Mouse (Mus musculus): ENCODE data around the gene Cacnb3.

The Cacnb3 gene

DNA sequence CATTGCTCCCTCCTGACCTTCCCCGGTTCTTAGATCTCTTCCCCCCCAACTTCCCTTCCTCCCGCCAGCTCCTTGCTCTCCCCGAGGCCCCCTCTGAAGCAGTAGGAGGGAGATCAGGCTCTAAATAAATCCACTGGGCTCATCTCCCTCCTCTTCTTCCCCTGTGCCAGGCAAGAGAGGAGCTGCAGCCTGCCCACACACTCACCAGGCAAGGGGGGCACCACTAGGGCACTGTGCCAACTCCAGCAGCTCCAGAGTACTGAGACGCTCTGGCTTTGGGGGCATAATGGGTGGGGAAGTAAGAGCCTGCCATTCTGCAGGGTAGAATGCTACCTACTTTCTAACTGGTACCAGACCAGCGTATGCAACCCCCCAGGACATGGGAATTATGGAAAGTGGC is 5.9 kb downstream of the Cacnb3 start:
- DNase-seq, result no peak

DNA sequence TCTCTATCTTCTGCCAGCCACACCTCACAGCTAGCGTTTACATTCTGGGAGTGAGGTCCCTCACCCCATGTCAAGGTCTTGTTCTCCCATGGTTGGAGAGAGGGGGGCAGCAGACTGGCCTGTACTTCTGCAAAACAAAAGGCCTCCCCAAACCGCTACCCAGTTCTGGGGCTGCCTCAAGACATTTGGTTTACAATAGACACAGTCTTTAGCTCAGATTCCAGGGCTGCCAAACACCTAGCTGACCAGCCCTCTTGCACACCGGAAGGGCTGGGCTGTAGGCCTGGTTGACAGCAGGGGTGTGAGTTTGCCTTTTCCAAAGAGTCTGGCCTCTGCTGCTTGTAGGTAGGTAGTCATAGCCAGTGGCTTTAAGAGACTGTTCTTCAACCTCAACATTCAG is 6.5 kb downstream of the Cacnb3 start:
- DNase-seq, result no peak

DNA sequence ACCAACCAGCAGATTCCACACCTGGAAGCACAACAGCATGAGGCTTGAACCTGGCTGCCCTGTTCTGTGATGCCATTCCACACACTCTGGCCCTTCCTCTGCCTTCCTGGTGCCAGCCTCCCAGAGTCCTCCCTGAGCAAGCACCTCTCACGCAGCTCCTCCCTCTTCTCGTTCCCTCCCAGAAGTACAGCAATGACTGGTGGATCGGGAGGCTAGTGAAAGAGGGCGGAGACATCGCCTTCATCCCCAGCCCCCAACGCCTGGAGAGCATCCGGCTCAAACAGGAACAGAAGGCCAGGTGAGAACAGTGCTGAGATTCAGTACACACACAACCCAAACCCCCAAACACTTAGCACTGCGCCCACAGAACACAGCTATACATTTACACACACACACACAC is 9.5 kb downstream of the Cacnb3 start:
- DNase-seq, result peak; percentile 49 to 70

DNA sequence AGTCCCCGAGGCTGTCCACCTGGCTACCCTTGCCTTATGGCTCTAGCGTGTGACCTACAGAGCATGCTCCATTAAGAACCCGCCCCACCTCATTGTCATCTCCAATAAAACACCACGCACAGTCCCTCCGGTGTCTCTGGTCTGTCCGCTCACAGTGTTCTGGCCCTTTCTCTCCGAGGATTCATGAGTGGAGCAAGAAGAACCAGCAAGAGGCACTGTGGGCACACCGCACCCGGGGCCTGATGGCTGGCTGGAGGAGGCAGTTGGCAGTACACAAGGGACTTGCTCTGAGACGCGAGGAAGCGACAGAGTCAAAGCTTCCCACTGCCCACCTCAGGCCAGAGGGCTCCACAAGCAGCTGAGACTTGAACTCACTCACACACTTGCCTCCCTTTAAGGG is 13.8 kb downstream of the Cacnb3 start:
- DNase-seq, result no peak

DNA sequence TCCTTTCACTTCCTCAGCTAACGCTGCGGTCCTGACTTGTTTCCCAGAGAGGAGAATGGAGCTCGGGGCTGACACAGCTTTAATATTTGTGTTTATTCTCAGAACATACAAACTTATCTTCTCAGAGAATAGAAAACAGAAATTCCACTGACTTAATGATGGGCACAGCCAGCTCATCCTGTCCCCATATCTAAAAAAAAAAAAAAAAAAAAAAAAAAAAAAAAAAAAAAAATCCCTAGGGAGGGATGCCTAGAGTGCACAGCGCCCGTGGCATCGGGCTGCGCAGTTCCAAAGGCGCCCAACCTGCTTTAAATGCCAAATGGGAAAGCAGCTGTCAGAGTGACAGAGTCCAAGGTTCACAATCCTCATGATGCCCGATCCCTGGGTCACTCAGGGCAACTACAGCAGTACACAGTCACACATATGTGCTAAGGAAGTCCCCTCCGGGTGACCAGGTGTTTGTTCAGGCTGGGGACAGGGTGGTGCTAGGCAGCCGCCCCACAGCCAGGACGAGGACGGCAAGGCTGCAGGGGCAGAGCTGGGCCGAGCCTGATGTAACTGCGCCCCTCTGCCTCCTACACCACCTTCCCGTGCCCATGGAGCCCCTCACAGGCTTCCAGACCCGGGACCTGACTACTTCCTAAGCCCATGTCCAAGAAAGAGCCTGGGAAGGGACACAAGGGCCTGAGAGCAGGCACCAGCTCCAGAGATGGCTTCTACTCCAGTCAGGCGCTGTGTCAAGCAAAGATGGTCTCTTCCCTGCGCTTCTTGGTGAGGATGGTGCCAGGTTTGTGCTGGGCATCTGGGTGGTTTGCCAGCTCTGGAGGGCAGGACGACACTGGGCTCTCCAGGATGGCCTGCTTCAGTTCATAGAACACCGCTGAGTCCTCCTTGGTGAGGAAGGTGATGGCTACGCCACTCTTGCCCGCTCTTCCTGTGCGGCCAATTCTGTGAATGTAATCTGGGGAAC is 14.7 kb downstream of the Cacnb3 start:
- DNase-seq, result peak; percentile 52 to 62

DNA sequence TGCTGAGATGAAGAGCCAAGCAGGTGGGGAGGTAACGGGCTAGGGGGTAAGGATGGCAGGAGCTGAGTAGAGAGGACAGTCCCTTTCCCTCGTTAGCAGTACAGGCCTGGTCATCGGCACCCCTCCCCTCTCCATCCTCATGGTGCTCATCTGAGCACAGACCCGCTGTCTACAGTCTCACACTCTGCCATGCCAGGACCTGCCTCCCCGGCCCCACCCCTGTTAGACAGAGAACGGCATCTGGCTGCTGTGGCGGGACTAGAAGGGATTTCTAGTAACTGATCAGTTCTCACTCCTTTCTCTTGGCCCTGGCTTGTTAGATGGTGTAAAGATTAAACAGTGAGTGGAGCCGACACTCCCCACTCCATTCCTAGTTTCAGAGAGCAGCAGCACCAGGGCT is 16.1 kb downstream of the Cacnb3 start:
- no peak for DNase-seq

DNA sequence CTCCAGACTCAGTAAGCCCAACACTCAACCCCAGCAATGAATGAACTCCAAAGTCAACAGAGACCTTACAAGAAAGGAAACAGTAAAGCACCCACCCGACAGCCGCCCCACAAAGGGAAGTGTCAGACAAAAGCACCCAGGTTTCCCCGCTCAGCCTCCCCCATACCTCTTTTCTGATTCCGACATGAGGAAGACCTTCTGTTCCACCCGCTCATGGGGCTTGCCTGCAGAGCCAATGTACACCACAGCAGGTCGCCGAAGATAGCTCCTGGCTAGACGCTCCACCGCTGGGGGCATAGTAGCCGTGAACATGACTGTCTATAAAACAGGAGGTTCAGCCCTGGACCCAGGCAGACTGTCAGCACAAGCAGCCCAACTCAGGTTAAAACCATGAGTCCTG is 16.7 kb downstream of the Cacnb3 start:
- no peak for DNase-seq

DNA sequence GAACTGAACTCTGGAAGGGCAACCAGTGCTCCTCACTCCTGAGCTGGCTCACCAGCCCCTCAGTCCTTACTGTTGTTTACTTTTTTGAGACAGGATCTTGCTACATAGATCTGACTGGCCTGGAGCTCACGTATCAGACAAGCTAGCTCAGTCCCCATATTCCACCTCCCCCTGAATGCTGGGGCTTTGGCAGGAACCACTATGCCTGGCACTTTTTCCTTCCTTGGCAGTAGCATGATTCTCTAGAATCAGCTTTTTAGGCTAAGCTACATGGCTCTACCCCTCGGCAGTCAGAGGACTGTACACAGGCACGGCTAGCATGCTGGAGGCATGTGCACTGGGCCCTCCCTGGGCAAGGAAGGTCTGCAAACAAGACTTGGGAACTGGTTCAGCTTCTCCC is 17.4 kb downstream of the Cacnb3 start:
- no peak for DNase-seq

DNA sequence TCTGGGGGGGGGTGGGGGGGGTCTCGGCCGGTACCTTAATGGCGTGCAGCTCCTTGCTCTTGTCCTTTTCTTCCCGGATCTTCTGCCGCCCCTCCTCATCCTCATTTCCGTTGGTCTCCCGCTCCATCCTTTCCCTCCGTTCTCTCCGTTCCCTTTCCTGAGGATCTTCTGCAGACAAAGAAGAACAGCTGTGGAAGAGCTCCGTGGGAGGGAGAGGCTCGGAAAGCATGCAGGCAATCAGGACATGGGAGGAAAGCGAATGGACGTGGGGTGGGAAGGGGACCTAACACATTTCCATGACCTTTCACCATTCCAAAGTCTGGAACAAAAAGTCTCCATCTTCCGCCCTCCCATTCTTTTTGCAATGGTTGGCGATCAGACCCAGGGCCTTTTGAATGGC is 20.8 kb downstream of the Cacnb3 start:
- no peak for DNase-seq

DNA sequence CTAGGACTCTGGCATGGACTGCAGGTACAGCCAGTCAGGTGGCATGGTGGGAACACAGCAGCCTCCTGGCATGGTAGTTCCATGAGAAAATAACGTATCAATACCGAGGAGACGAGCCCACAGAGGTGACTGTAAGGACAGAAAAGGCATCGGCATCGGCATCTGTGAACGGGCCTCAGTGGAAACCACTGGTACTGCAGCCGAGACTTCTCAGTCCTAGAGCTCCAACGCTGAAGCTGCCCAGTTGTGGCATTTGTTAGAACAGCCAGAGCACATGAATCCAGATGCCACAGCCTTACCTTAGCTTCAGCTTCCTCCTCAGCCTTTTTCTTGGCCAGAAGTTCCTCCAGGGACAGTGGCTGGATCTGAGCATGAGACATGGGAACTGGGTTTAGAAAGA is 21.5 kb downstream of the Cacnb3 start:
- no peak for DNase-seq

DNA sequence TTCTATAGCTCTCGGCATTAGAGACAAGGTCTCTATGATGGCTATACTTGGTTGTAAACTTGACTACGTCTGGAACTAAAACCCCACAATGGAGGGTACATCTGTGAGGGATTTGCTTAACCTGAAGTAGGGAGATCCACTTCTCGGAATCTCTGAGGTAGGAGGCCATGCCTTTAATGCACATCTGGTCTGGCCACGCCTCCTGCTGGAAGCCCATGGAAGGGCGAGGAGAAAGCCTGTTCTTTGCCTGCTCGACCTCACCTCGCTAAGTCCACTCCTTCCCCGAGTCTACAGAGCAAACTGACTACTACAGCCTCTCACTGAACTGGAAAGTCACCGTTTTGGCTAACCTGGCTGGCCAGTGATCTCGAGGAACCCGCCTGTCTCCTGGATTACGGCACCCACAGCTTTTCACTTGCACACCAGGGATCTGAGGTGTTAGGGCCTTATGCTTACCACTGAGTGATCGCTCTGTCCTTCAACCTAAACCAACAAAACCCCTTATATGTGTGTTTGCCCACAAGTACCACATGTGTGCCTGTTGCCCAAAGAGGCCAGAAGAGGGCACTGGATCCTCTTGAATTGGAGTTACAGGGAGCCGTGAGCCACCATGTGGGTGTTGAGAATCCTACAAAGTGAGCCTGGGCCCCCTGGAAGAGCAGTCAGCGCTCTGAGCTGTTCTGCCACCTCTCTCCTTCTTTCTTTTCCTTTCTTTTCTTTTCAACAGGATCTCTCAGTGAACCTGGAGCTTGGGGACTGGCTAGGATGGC is 26.5 kb downstream of the Cacnb3 start:
- DNase-seq, result no peak

DNA sequence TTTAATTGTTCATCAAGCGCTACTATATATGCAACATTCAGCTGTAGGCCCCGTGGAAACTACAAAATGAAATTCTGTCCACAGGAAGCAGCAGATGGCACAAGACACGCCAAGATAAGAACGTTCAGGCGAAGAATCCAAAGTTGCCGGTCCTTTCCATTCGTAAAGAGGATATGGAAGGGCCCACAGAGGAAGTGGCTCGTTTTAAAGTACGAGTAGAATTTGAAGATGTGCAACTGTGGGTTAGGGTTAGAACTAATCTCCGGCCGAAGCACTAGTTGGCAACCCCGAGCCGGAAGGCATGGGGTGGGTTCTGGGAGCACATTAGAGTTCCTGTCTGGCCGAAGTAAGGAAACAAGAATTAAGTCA is 31.5 kb downstream of the Cacnb3 start:
- no peak for DNase-seq

DNA sequence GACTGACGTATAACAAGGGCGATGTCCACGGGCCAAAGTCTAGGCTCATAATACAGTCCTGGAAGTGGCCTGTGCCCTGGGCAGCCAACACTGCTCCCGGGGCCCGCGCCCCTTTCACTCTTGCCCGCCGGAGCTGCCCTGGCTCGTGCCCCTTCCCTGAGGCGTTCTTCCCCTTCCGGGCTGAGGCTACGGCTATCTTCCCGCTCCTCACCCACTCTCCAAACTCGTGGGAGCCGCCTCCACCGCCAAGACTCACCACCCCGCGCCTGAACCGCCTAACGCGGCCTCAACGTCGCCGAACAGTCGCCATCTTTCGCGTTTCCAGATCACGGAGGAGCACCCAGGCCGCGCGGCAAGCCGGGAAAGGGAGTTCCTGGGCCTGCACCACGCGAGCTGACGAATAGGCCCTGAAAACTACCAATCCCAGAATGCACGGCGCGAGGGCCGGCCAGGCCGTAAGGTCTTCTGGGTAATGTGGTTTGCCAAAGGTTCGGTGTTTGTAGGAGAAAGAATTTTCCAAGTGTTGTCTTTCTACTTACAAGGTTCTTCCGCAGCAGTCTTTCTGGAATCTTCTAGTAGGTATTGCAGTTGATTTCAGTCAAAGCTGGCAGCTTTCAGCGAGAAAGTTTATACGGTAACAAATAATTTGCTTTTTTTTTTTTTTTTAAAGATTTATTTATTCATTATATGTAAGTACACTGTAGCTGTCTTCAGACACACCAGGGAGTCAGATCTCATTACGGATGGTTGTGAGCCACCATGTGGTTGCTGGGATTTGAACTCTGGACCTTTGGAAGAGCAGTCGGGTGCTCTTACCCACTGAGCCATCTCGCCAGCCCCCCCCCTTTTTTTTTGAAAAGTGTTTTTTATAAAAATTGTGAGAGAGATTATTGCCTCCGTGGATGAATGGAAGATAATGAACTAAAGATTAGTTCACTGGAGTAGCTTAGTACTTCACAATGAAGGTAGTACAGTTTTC is 32.2 kb downstream of the Cacnb3 start, which contains the start of gene Ddx23:
Gene Ddx23 (minus strand): TSS at position 328 of the 979 bp plus-strand sequence.
- peak; percentile 96 for DNase-seq

DNA sequence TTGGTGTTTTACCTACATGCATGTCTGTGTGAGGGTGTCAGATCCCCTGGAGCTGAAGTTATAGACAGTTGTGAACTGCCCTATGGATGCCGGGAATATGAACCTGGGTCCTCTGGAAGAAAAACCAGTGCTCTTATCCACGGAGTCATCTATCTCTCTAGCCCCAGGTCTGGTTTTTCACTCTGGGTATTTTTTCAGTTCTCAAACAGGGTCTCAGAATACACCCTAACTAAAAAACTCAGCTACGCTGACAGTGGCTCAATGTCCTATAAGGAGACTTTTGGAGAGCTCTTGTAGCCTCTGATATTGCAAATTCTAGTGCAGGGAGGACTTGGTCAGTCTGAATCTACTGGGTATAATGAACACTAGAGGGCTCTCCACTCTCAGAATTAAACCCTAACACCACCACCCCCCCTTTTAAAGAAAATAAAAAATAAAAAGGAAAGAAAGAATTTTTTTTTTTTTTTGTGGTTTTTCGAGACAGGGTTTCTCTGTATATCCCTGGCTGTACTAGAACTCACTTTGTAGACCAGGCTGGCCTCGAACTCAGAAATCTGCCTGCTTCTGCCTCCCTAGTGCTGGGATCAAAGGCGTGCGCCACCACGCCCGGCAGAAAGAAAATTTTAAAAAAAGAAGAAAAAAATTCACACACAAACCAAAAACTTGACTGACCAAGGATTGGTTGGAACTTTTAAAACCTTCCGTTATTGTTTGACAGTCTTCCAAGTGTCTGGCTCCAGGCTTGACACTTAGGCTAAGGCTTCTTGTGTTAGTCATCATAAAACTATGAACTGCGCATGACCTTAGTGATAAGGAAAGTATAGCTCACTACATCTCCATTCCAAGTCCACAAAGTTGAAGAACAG is 33.6 kb downstream of the Cacnb3 start:
- no peak for DNase-seq

DNA sequence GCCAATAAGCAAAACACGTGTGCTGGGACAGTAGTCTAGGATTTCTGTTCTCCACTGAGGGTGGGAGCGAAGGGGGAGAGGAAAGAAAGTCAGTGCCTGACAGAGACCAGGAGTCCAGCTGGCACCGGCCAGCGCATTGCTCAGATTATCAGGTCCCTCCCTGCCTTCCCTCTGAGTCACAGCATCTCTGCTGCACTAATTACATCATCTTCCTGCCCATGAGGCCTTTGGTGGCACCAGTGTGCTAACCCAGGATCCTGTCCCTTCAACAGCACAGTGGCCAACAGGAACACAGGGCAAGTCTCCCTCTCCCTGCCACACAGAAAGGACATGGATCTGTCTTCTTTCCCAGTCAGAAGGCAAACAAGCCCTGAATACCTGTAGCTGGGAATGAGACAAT is 42.0 kb downstream of the Cacnb3 start:
- no peak for DNase-seq

DNA sequence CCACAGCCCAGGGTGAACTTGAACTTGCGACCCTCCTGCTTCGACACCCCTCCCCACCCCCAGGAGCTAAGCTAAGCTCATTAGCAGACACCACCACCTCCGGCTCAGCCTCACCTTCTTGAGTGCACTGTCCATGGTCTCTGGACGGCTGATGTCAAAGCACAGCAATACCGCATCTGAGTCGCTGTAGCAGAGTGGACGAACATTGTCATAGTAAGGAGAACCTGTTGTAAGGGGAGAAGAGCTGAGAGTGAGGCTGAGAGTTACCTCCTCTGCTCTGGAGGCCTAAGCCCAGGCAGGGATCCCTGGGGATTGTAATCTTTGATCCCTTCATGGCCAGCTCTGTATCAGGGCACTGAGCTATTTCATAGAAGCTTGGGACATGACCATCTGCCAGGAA is 43.1 kb downstream of the Cacnb3 start:
- DNase-seq, result no peak

DNA sequence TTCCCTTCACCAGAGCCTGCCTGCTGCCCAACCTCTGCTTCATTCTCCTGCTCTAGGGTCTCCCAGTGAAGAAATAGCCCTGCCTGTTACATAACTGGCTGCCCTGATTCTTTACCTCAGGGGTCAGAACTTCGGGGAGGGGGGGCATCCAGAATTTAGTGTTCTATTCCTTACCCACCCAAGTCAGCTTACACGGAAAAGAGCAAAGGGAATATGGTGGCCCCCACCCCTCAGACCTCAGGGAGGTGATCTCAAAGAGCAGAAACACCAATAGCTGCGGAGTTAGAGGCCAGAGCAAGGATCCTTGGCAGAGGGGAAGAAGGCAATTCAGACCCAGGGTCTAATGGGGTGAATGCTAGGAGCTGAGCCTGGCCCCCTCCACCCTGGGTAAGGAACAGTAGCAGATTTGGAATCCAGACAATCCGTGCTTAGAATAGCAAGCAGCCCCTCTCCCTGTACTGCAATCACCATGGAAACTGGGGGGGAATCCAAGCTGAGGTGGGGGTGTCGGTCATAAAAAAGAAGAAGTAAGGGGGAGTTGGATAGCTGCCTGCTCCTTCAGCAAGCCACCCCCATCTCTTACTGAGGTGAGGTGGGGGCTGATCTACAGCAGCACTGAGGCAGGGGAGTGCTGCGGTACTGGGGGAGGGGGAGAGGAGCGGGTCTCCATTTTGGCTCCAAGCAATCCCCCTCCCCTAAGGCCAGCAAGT is 43.8 kb downstream of the Cacnb3 start:
- no peak for DNase-seq

DNA sequence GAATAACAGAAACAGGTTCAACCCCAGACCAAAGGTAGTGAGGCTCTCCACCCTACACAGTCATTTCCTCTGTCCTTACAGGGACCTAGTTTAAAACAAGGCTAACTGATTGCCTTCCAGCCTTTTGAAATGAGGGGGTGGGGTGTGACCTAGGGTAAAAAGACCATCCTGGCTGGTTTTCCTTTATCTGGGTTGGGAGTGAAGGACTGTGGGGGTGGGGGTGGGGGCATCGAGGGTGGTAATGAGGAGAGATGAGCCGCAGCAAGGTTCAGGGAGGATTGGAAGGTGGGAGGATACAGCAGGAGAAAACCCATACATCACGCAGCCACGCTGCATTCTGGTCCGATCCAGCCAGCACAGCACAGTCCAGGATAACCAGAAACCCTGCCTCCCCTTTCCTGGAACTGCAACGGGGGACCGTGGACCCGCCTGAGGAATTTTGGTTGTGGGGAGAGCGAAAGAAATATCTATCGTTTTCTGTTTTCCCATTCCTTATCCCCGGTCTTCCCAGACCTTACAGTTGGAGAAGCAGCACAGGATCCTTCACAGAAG is 44.4 kb downstream of the Cacnb3 start:
- DNase-seq, result no peak

DNA sequence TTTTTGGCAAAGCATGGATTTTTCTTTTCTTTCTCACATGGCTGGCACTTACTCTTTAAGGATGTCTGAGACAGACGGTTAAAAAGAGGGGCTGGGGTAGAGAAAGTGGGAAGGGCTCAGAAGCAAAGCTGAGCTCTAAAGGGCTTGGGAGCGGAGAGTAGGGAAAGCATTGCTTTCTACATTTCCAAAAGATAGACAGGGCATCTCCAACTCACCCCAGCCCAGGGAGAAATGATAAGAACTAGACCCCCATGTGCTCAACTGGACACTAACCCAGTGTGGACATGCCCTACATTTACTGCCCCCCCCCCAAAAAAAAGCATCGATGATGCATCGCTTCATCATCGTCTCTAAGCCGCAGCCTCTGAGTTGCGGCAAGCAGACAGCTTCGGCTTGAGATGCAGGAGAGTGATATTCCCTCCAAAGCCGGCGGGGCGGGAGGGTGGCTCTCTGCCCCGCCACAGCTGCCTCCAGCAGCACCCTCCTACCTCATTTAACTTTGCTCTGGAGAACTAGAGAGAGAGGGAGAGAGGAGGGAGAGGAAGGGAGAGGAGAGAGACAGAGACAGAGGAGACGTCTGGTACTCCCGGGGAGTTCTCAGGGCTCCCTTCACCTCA is 45.1 kb downstream of the Cacnb3 start:
- no peak for DNase-seq

DNA sequence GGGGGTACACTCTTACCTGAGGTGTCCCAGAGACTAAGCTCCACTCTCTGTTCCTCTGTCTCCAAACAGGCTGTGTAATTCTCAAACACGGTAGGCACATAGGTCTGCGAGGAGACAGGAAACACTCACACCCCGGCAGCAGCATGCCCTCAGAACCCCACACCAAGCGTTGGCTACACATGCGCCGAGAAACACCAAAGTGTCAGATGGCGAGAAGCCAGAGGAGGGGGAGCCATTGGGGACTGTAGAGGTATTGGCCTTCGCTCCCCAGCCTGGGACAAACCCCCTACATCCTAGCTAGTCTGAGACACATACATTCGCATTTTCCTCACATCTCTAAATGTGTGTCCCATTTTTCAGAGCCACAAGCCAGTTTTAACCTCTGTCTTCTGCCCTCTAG is 45.8 kb downstream of the Cacnb3 start:
- DNase-seq, result no peak

All from kidney, adult 8-10 months (tissue).